Mouse (Mus musculus): ENCODE measurements around the gene Magi1. TPM values are rescaled to one million over a fixed set of nuclear protein-coding genes. Genes with fewer than 3 reads are reported as not detected.

Magi1 gene
- polyA plus RNA-seq, 1 experiment = 74.6 TPM

GRCm38 (mm10) chr6:94200910-94201309 lies 82.8 kb downstream of the Magi1 start:
- TF ChIP-seq CTCF (IDR thresholded peaks at IDR 0.05; ENCODE audit: borderline replicate concordance, extremely low read depth, insufficient read depth, insufficient read length) (no peak), POLR2A (IDR thresholded peaks at IDR 0.05; ENCODE audit: borderline replicate concordance, extremely low read depth, insufficient read depth, insufficient read length, poor library complexity, severe bottlenecking) (no peak)
- no peak for DNase-seq (ENCODE audit: low read depth)

- no peak for TF ChIP-seq CTCF (IDR thresholded peaks at IDR 0.05; ENCODE audit: borderline replicate concordance, extremely low read depth, insufficient read depth, insufficient read length)
- no peak for TF ChIP-seq POLR2A (IDR thresholded peaks at IDR 0.05; ENCODE audit: borderline replicate concordance, extremely low read depth, insufficient read depth, insufficient read length, poor library complexity, severe bottlenecking)
- DNase-seq (ENCODE audit: low read depth) = no peak
Observed at GRCm38 (mm10) chr6:94199696-94200095, 84.0 kb downstream of the Magi1 start.

- TF ChIP-seq CTCF (IDR thresholded peaks at IDR 0.05; ENCODE audit: borderline replicate concordance, extremely low read depth, insufficient read depth, insufficient read length) = no peak
- DNase-seq (ENCODE audit: low read depth) = no peak
Observed at GRCm38 (mm10) chr6:94197831-94198230, 85.9 kb downstream of the Magi1 start.

DNA sequence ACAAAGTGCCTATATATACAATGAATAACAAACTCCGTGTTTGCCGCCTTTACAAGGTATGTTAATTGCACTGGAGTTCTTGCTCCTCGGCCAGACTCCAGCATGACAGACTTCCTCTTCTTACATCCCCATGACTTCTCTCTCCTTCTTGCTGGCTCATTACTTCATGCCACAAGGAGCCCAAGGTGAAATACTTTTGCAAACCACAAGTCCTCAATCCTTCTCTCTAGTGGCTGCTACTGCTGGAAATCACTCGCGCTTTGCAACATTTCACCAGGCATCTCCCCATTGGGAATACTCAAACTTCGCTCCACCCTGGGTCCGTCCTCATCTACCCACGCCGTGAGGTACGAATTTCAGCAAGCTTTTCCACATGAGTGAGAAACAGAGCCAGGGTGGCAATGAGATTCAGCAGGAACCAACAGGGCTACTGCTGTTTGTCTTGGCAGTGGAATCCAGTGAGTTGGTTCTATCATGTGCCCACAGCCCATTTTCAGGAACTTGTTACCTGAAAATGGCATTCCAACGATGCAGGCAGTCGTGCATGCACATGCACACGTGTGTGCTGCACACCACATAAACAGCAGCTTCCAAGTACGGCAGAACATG lies 88.3 kb downstream of the Magi1 start:
- DNase-seq (ENCODE audit: low read depth) = no peak
- no peak for TF ChIP-seq POLR2A (IDR thresholded peaks at IDR 0.05; ENCODE audit: borderline replicate concordance, extremely low read depth, insufficient read depth, insufficient read length, poor library complexity, severe bottlenecking)
- TF ChIP-seq CTCF (IDR thresholded peaks at IDR 0.05; ENCODE audit: borderline replicate concordance, extremely low read depth, insufficient read depth, insufficient read length) = no peak

GRCm38 (mm10) chr6:94190830-94191229 lies 92.9 kb downstream of the Magi1 start:
- DNase-seq (ENCODE audit: low read depth) = no peak
- TF ChIP-seq CTCF (IDR thresholded peaks at IDR 0.05; ENCODE audit: borderline replicate concordance, extremely low read depth, insufficient read depth, insufficient read length) = no peak
- TF ChIP-seq POLR2A (IDR thresholded peaks at IDR 0.05; ENCODE audit: borderline replicate concordance, extremely low read depth, insufficient read depth, insufficient read length, poor library complexity, severe bottlenecking) = no peak

DNA sequence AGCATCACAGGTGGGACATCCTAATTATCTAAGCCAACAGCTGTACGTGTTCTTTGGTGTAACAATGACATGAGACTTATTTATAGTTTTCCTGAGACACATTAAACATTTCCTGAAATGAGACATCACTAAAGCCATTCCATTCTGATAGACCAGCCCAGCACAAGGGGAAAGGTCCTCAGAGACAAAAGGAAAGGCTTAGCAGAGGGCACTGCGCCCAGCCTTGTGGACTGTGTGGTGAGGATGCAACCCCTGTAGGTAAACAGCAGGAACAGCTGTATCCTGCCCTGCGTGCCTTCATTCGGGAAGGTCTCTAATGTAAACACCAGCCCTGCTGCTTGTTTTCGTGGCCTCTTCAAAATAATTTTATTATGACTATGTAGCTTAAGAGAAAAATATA lies 94.3 kb downstream of the Magi1 start:
- TF ChIP-seq POLR2A (IDR thresholded peaks at IDR 0.05; ENCODE audit: borderline replicate concordance, extremely low read depth, insufficient read depth, insufficient read length, poor library complexity, severe bottlenecking) = no peak
- no peak for TF ChIP-seq CTCF (IDR thresholded peaks at IDR 0.05; ENCODE audit: borderline replicate concordance, extremely low read depth, insufficient read depth, insufficient read length)
- DNase-seq (ENCODE audit: low read depth) = no peak

GRCm38 (mm10) chr6:94186628-94187319 lies 96.9 kb downstream of the Magi1 start:
- TF ChIP-seq POLR2A (IDR thresholded peaks at IDR 0.05; ENCODE audit: borderline replicate concordance, extremely low read depth, insufficient read depth, insufficient read length, poor library complexity, severe bottlenecking) = no peak
- no peak for TF ChIP-seq CTCF (IDR thresholded peaks at IDR 0.05; ENCODE audit: borderline replicate concordance, extremely low read depth, insufficient read depth, insufficient read length)
- DNase-seq (ENCODE audit: low read depth) = no peak

DNA sequence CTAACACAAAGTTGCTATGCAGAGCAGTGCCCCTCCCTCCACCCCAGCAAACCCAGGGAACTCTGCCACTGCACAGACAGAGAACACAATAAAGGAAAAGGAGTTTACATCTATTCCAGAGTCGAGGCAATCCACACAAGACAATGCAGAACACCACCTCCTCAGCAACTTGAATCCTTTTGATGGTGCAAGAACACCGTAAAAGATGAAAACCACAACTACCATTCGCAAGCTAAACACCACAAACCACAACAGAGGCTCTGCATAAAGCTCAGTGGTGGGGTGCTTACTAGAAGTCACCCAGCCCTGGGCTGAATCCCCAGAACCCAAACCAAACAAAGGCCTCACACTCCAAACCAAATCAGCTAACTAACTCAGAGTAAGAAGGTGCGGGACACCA lies 99.4 kb downstream of the Magi1 start:
- no peak for TF ChIP-seq CTCF (IDR thresholded peaks at IDR 0.05; ENCODE audit: borderline replicate concordance, extremely low read depth, insufficient read depth, insufficient read length)
- no peak for TF ChIP-seq POLR2A (IDR thresholded peaks at IDR 0.05; ENCODE audit: borderline replicate concordance, extremely low read depth, insufficient read depth, insufficient read length, poor library complexity, severe bottlenecking)
- no peak for DNase-seq (ENCODE audit: low read depth)

DNA sequence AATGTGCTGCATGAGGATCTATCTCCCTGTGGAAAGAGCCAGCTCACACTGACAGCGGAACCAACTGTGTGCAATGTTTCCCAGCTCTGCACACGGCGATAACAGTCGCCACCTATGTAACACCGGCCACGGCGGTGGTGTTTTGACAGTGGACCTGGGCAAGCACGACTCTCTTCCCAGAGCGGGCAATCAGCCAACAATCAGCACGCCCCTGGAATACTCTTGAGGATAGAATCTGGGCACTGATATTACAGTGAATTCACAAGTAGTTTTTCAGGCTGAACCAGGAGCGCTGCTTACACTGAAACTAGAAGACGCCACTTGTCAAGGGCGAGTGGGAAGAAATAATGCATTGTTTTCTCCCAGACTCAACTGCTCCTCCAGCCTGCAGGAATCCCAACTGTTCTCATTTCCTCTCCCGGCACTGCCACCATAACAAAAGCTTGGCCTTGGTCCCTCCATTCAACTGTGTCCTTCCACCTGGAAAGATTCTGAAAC lies 100.3 kb downstream of the Magi1 start:
- DNase-seq (ENCODE audit: low read depth) = peak; percentile 67
- TF ChIP-seq POLR2A (IDR thresholded peaks at IDR 0.05; ENCODE audit: borderline replicate concordance, extremely low read depth, insufficient read depth, insufficient read length, poor library complexity, severe bottlenecking) = no peak
- no peak for TF ChIP-seq CTCF (IDR thresholded peaks at IDR 0.05; ENCODE audit: borderline replicate concordance, extremely low read depth, insufficient read depth, insufficient read length)

DNA sequence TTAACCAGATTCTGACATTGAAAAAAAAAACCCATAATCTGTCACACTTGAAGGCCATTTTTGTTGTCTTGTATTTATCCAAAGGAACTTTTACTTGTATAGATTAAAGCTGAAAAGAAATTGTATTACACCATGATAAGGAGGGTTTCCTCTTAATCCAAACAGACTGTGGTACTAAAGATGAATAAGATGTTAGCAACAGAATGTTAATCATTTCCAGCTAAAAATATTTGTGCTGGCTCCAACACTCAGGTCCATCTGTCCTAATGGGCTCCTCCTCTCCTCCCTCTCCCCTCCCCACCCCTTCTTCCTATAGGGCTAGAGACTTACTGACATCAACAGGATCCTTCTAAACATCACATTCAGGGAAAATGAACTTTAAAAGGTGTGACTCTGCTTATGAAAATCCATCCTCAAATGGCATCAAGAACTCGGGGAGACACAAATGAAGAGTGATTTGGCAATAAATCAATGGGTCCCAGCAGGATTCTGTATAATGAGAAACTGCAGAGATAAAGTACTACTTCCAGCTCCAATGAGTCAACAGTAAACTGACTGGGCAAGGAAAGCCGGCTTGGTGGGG lies 102.0 kb downstream of the Magi1 start:
- TF ChIP-seq POLR2A (IDR thresholded peaks at IDR 0.05; ENCODE audit: borderline replicate concordance, extremely low read depth, insufficient read depth, insufficient read length, poor library complexity, severe bottlenecking) (no peak), CTCF (IDR thresholded peaks at IDR 0.05; ENCODE audit: borderline replicate concordance, extremely low read depth, insufficient read depth, insufficient read length) (no peak)
- DNase-seq (ENCODE audit: low read depth) = no peak

DNA sequence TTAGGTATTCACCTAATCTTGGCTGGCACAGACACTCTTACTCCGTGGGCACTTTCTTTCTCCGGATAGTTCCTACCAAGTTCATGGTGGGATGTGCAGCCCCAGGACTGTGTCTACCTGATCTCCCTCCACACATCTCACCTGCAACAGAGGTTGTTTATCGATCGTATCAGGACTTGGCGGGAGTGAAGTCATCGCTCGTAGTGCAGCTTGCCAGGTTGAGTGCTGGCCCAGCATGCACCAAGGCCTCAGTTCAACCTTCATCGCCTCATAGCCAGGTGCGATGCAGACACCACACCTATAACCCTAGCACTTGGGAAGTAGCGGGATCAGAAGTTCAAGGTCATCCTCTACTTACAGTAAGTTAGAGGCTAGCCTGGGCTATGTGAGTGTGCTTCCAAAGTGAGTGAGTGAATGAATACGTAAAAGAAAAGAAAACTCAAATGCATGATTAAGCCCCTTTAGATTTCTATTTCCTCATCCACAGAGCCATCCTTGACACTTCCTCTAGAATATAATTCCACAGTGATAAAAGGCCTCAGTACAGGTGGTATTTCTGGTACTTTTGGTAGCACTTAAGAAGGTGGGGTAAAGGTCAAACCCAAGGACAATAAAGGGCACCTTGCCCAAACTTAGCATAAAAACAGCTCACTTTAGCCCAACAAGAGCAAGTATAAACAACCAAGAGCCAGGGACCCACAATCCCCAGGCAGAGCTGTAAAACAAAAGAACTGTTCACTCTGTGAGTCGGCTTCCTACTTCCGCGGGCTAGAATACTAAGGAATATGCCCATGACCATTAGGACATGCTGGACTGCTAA lies 103.2 kb downstream of the Magi1 start:
- no peak for TF ChIP-seq CTCF (IDR thresholded peaks at IDR 0.05; ENCODE audit: borderline replicate concordance, extremely low read depth, insufficient read depth, insufficient read length)
- no peak for DNase-seq (ENCODE audit: low read depth)

Data from brain, embryonic 14.5 days (tissue).